Mouse (Mus musculus): ENCODE measurements around the gene Dxo.

- no peak for TF ChIP-seq POLR2A (IDR thresholded peaks at IDR 0.05; ENCODE audit: insufficient read depth, low read depth, low read length)
- TF ChIP-seq CTCF (IDR thresholded peaks at IDR 0.05; ENCODE audit: insufficient read depth, low read depth, low read length): no peak
These were observed 10.4 kb downstream of the Dxo start for GRCm38 (mm10) chr17:34847192-34847591.

Data from olfactory bulb, adult 2 months (tissue).